Mouse (Mus musculus) embryonic facial prominence, embryonic 13.5 days (tissue): Measurements from ENCODE around the gene Lrig3. TPM values are rescaled to one million over a fixed set of nuclear protein-coding genes. Genes with fewer than 3 reads are reported as not detected.

Experiments used
- ATAC-seq: fragments of 200-750 bp; cut with Nextera tagmentation; 2 replicates; pipeline ENCODE4 v1.8.0; 2017; ENCODE audit warnings: low read depth; ENCODE audit not compliant: insufficient number of reproducible peaks, insufficient read depth, low FRiP score, low TSS enrichment
- H3K27ac ChIP-seq: fragments of 300-500 bp; sonication (generic); 2 replicates; pipeline ENCODE4 v1.5.1; 2015; ENCODE audit warnings: moderate library complexity, mild to moderate bottlenecking, inconsistent platforms
- H3K27me3 ChIP-seq: fragments of 300-500 bp; sonication (generic); 2 replicates; pipeline ENCODE4 v1.6.1; 2015; ENCODE audit warnings: mild to moderate bottlenecking, inconsistent platforms
- H3K36me3 ChIP-seq: fragments of 300-500 bp; sonication (generic); 2 replicates; pipeline ENCODE4 v1.6.1; 2015; ENCODE audit warnings: mild to moderate bottlenecking, inconsistent platforms
- H3K4me1 ChIP-seq: fragments of 300-500 bp; sonication (generic); 2 replicates; pipeline ENCODE4 v1.6.1; 2015; ENCODE audit warnings: inconsistent platforms
- H3K4me2 ChIP-seq: fragments of 300-500 bp; sonication (generic); 2 replicates; pipeline ENCODE4 v1.6.1; 2015; ENCODE audit warnings: moderate library complexity, mild to moderate bottlenecking, inconsistent platforms
- H3K4me3 ChIP-seq: fragments of 300-500 bp; sonication (generic); 2 replicates; pipeline ENCODE4 v1.5.1; 2015; ENCODE audit warnings: mild to moderate bottlenecking, inconsistent platforms
- H3K9ac ChIP-seq: fragments of 300-500 bp; sonication (generic); 2 replicates; pipeline ENCODE4 v1.6.1; 2015; ENCODE audit warnings: mild to moderate bottlenecking, inconsistent platforms
- H3K9me3 ChIP-seq: fragments of 300-500 bp; sonication (generic); 2 replicates; pipeline ENCODE4 v1.6.1; 2016; ENCODE audit warnings: inconsistent platforms
- WGBS: fragments of 180-500 bp; shearing (Covaris S2); methylation state at CpG from one replicate; pipeline ENCODE4 v1.1.7; 2015; ENCODE audit warnings: mixed read lengths; 5-methylcytosine and 5-hydroxymethylcytosine counted together
- polyA plus RNA-seq: library from polyadenylated mRNA; unstranded; fragments of >200 nt; fragmentation: Nextera tagmentation; extraction: Ambion mirVana; gene quantifications from 2 replicates; pipeline ENCODE4 v1.2.1, GENCODE M21; 2015

The Lrig3 gene
- 35.3 and 37.4 TPM in 2 replicates for polyA plus RNA-seq

DNA sequence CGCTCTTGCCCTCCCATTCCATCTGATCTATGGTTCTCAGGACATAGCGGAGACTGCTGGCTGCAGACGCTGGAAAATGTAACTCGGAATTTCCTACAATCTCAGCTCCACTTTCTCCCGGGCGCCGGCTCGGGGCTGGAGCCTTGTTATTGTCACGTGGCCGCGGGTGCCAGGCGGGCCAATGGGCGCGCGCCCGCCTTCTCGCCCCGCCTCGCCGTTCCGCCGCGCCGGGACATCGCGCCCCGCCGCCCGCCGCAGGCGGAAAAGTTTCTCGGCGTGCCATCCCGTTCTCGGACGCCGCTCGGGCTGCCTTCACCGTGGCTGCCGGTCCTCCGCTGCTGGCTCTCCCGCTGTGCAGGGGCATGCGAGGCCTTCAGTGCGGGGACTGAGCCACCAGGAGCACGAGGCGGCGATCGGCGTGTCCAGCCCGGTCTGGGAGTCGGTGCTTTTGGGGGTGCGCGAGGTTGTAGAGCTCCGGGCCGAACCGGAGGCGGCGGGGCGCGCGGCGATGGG, at the start of gene Lrig3:
Lrig3 (plus strand) TSS at position 201 of the 513 bp plus-strand sequence.
- Histone ChIP-seq H3K4me3 (peak within 1 kb of the TSS; percentile 96), H3K4me1 (peaks cover 23% of the 10 kb centered on the region), H3K9me3 (no peaks in the 10 kb centered on the region), H3K27me3 (no peaks in the 10 kb centered on the region), H3K4me2 (peak within 1 kb of the TSS; percentile 64), H3K36me3 (no peaks in the 10 kb centered on the region), H3K27ac (peak within 1 kb of the TSS; percentile 93), H3K9ac (peak within 1 kb of the TSS; percentile 100)
- peak; percentile 71 for ATAC-seq
- WGBS = under 1% methylated on average over 62 of the region's 62 CpGs

DNA sequence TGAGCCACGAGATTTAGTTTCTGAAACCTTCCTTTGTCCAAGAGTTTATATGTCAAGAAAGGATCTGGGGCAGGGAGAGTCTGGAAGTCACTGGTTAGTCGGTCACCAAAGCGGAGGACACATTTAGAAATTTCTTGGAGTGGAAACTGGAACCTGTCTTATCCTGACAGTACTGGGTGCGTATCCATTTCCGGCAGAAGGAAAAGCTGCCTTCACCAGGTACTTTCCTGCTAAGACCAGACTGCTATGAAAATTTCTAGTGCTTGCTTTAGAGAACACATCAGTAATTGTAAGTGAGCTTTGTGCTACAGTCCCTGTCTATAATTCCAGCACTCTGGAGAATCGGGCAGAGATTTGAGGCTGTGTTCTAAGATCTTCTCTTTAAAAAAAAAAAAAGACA, 49.2 kb upstream of the Lrig3 start:
- ATAC-seq = no peak
- 33% methylated on average over 6 of the region's 6 CpGs for WGBS
- H3K4me2 ChIP-seq = peak overlapping the region; percentile 12

DNA sequence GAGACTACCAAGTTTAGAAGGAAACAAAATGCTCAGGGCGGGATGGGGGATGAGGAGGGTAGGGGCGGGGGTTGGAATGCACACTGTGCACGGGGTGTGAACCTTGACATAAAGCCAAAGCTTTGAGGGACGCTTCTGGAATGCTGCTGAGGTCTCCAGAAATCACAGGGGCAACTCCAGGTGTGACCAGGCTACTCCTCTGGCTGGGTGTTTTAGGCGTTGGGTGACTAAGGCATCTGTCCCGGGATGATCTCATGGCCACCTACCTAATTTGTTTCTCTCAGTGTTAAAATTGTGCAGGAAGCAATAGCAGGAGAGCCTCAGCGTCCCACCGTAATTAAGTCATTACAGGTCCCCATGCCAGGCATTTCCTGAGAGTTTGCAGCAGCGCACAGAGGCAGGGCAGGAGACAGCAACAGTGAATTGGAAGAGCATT, 48.5 kb upstream of the Lrig3 start:
- H3K27me3 ChIP-seq = peaks cover 7% of the 10 kb centered on the region; the same call in 1 of the 2 replicates
- H3K9me3 ChIP-seq = no peaks in the 10 kb centered on the region
- H3K4me2 ChIP-seq = peak overlapping the region; percentile 49
- H3K4me3 ChIP-seq = peak overlapping the region; percentile 10; the same call in 1 of the 2 replicates
- 5% methylated on average over 9 of the region's 9 CpGs for WGBS
- peaks cover 20% of the 10 kb centered on the region for H3K4me1 ChIP-seq
- H3K9ac ChIP-seq = no peak overlapping the region
- no peaks in the 10 kb centered on the region for H3K36me3 ChIP-seq
- no peak for ATAC-seq
- no peak overlapping the region for H3K27ac ChIP-seq

More for the DNA sequence above, 49.2 kb upstream of the Lrig3 start:
- Histone ChIP-seq H3K4me3 (no peak overlapping the region), H3K27me3 (peaks cover 7% of the 10 kb centered on the region; the same call in 1 of the 2 replicates), H3K36me3 (no peaks in the 10 kb centered on the region), H3K9me3 (no peaks in the 10 kb centered on the region), H3K4me1 (peaks cover 18% of the 10 kb centered on the region), H3K27ac (no peak overlapping the region), H3K9ac (no peak overlapping the region)

DNA sequence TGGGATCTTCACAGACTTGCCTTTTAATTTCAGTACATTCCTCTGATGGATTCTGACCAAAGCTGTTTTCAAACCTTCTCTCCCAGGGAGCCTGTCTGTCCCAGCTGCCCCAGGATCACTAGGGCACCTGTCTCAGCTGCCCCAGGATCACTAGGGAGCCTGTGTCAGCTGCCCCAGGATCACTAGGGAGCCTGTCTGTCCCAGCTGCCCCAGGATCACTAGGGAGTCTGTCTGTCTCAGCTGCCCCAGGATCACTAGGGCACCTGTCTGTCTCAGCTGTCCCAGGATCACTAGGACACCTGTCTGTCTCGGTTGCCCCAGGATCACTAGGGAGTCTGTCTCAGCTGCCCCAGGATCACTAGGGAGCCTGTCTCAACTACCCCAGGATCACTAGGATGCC, 47.0 kb upstream of the Lrig3 start:
- Histone ChIP-seq H3K27ac (no peak overlapping the region), H3K27me3 (peaks cover 7% of the 10 kb centered on the region; the same call in 1 of the 2 replicates), H3K9me3 (no peaks in the 10 kb centered on the region), H3K9ac (no peak overlapping the region), H3K36me3 (no peaks in the 10 kb centered on the region), H3K4me2 (no peak overlapping the region), H3K4me3 (no peak overlapping the region), H3K4me1 (peaks cover 22% of the 10 kb centered on the region)
- WGBS = 76% methylated on average over 1 of the region's 1 CpGs
- no peak for ATAC-seq

DNA sequence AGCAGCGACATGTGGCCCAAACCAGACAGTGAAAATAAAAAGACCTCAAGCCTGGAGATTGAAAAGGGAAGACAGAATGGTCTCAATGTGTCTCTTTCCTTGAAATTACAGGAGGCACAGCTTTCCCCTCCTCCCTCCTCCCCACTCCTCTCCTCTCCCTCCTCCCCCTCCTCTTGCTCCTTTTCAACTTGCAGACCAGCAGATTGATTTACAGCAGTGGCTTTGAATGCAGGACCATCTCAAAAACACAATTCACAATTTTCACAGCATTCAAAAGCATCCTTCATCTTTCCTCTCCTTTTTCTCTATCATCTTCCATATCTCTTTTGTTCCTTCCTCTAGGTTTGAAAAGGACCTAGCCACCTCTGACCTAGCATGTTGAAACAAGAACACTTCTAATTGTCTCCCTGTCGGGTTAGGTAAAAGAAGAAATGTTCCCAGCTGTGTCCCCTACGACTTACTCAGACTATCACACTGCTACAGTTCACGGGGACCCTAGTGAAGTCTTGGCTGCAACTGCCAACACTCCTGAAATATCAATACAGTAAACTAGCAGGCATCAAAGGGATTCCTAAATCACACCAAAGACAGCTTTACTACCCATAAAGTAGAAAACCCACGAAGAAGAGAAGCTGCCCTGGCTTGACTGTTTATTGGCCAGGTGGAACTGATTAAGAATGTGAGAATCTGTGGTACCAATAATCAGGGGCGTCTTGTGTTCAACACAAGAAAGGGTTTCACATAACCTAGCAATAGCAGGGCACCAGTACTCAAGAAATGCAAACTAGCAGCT, 44.1 kb upstream of the Lrig3 start:
- no peak for ATAC-seq

DNA sequence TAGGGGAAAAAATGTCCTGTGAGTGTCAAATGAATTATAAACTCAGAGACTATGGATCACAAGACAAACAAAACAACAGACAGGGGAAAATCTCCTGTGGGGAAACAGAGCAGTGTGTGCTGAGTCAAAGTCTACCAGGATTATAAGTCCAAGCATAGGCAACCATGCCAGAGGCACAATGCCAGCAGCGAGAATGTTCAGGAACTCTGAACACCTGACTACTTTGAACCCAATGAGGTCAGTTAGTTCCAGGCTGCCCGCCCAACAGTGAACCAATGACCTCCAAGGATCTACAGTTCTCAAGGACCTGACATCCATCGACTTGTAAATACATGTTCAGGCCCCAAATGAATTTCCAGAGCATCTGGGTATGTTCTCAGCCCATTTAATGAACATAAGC, 36.0 kb upstream of the Lrig3 start:
- H3K27ac ChIP-seq = no peak overlapping the region
- no peak overlapping the region for H3K9ac ChIP-seq
- no peak overlapping the region for H3K4me2 ChIP-seq
- H3K4me1 ChIP-seq = no peaks in the 10 kb centered on the region
- no peak overlapping the region for H3K4me3 ChIP-seq
- no peak for ATAC-seq
- H3K9me3 ChIP-seq = no peaks in the 10 kb centered on the region
- no peaks in the 10 kb centered on the region for H3K36me3 ChIP-seq
- H3K27me3 ChIP-seq = no peaks in the 10 kb centered on the region
- WGBS = 80% methylated on average over 3 of the region's 3 CpGs

More for the DNA sequence above, 44.1 kb upstream of the Lrig3 start:
- no peak overlapping the region for H3K4me3 ChIP-seq
- peaks cover 7% of the 10 kb centered on the region; the same call in 1 of the 2 replicates for H3K27me3 ChIP-seq
- no peak overlapping the region for H3K9ac ChIP-seq
- peaks cover 17% of the 10 kb centered on the region for H3K4me1 ChIP-seq
- no peaks in the 10 kb centered on the region for H3K9me3 ChIP-seq
- no peak overlapping the region for H3K27ac ChIP-seq
- 14% methylated on average over 6 of the region's 6 CpGs for WGBS
- no peak overlapping the region for H3K4me2 ChIP-seq
- H3K36me3 ChIP-seq = no peaks in the 10 kb centered on the region

DNA sequence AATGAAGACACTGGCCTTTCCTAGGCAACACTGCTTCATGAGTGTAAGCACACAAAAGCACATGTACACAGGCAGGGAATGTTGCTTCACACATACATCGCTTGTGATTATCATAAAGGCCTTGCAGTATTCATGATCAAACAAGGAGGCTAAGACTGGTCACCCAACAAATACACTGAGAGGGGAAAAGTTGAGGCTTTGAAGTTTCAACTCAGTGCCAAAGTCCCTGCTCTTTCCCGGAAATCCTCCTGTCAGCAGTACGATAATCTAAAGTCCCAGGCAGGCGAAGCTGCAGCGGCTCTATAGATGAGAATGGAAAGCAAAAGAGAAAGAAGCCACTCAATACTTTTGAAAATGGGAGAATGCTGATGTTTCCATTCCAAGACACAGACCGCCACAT, 32.6 kb upstream of the Lrig3 start:
- no peak overlapping the region for H3K4me3 ChIP-seq
- H3K27ac ChIP-seq = no peak overlapping the region
- WGBS = 77% methylated on average over 6 of the region's 6 CpGs
- no peak for ATAC-seq
- no peak overlapping the region for H3K4me2 ChIP-seq
- H3K36me3 ChIP-seq = no peaks in the 10 kb centered on the region
- H3K9ac ChIP-seq = no peak overlapping the region
- no peaks in the 10 kb centered on the region for H3K27me3 ChIP-seq
- peaks cover 12% of the 10 kb centered on the region; the same call in 1 of the 2 replicates for H3K4me1 ChIP-seq
- no peaks in the 10 kb centered on the region for H3K9me3 ChIP-seq

DNA sequence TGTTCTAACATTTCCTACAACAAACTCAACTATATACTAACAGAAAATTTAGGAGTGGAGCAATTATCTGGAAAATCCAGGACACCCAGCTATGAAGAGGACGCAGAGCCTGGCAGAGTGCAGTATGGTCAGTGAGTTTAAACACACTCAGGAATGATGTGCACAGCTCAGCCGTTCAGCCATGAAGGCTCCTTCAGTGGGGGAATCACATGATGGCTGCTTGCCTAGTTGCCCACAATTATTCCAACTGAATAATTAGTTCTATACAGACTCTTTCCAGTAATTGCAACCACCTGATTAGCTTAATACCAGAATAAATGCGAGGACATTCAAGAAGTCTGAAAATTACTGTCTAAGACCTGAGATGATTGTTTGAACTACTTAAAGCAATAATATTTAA, 31.9 kb upstream of the Lrig3 start:
- H3K9me3 ChIP-seq = no peaks in the 10 kb centered on the region
- H3K36me3 ChIP-seq = no peaks in the 10 kb centered on the region
- no peak for ATAC-seq
- H3K4me2 ChIP-seq = no peak overlapping the region
- no peaks in the 10 kb centered on the region for H3K27me3 ChIP-seq
- no peak overlapping the region for H3K9ac ChIP-seq
- 51% methylated on average over 3 of the region's 3 CpGs for WGBS
- H3K27ac ChIP-seq = no peak overlapping the region
- peaks cover 13% of the 10 kb centered on the region; the same call in 1 of the 2 replicates for H3K4me1 ChIP-seq
- no peak overlapping the region for H3K4me3 ChIP-seq

DNA sequence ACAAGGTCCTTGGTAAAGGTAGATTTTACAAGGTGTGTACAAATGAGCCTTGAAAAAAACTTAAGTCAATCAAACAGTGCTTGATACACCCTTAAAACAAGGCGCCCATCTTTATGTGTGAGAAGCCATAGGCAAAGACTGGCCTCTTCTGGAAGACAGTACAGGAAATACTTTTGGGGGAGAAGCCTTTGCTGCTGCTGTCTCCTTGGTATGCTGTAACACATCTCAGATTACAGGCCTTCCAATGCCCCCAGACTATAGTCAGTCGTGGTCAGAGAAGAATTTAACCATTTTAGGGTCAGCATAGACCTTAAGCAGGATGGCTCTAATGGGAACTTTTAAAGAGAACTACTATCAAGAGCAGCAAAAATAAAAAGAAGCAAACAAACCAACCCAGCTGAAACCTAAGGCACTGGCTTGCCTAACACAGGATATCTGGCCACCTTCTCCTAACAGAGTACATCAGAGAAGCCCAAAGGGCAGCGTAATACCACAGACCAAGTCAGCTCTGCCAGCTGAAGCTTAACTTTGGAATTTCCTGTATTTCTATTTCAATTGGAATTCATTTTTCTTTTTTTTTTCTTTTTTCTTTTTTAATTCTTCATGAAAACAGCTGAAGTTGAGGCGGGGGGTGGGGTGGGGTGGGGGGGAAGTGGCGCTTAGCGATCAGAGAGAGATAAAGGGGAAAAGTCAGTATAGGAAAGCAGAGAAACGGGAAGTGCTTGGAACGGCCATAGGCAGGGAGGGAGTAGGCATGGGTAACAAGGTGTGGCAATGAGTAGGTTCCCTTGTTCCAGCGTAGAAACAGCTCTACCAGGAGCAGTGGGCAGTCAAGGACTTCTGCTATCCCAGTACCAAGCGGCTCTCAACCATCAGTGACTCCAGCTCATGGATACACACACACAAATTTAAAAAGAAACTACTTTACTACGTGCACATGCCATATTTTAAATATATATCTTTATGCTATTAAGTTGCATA, 28.2 kb upstream of the Lrig3 start:
- Histone ChIP-seq H3K36me3 (no peaks in the 10 kb centered on the region), H3K9me3 (no peaks in the 10 kb centered on the region), H3K4me2 (no peak overlapping the region; the same call in 1 of the 2 replicates), H3K27ac (no peak overlapping the region), H3K9ac (no peak overlapping the region), H3K27me3 (no peaks in the 10 kb centered on the region), H3K4me3 (no peak overlapping the region), H3K4me1 (peaks cover 34% of the 10 kb centered on the region)
- WGBS = 51% methylated on average over 11 of the region's 11 CpGs
- no peak for ATAC-seq

DNA sequence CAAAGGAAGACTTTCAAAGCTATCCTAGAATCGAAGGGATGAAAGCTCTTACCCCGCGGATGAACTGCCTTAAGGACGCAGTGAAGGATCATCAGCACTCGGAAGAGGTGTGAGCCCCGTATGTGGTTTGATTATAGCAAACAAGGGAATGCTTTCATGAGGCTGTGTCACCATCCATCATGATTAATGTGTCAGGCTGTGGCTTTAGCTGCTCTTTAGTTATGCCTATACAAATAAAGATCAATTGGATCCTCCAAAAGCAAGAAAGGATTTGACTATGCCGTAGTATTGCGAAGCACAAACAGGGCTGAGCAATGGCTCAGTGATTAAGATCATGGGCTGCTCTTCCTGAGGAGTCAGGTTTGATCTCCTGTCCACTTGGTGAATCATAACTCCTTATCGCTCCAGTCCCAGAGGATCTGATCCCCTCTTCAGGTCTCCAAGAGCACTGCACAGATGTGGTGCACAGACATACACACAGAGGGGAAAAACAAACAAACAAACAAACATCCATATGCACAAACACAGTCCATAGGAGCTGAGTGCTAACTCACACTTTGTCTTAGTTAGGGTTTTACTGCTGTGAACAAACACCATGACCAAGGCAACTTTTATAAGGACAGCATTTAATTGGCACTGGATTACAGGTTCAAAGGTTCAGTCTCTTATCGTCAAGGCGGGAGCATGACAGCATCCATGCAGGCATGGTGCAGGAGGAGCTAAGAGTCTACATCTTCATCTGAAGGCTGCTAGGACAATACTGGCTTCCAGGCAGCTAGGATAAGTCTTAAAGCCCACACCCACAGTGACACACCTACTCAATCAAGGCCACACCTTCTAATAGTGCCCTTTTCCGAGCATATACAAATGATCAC, 27.2 kb upstream of the Lrig3 start:
- WGBS = 71% methylated on average over 12 of the region's 12 CpGs
- Histone ChIP-seq H3K27me3 (no peaks in the 10 kb centered on the region), H3K4me1 (peaks cover 43% of the 10 kb centered on the region), H3K36me3 (no peaks in the 10 kb centered on the region), H3K4me3 (no peak overlapping the region), H3K27ac (no peak overlapping the region), H3K9ac (no peak overlapping the region), H3K9me3 (no peaks in the 10 kb centered on the region), H3K4me2 (no peak overlapping the region)
- no peak for ATAC-seq
